Mouse (Mus musculus) megakaryocyte, embryonic 14.5 days (primary cell): ENCODE results near the gene Nucb1.
"Not testable (repeated sequence)": the region's sequence is repeated elsewhere in the genome, so short reads cannot be mapped to it uniquely, and the experiment has no call there.

Source experiments
- FLI1 ChIP-seq: IDR thresholded peaks from 2 replicates; pipeline ENCODE4 v1.6.1; 2012; ENCODE audit warnings: low read length, inconsistent platforms, mixed read lengths
- GATA1 ChIP-seq: IDR thresholded peaks from 3 replicates; pipeline ENCODE4 v1.6.1; 2012; ENCODE audit warnings: mixed read lengths, low read length, inconsistent platforms, borderline replicate concordance

- not testable (repeated sequence) for TF ChIP-seq GATA1, FLI1
Observed at GRCm38 (mm10) chr7:45459564-45460140, 50.6 kb downstream of the Nucb1 start, which contains the start of gene Ftl1.
